Mouse (Mus musculus) adrenal gland, postnatal 36 days (tissue): ENCODE data around the gene Kpna3. TPM values are rescaled to one million over a fixed set of nuclear protein-coding genes. Genes with fewer than 3 reads are reported as not detected.

Source experiments
- DNase-seq, 2 experiments: peaks; one replicate each; pipeline ENCODE4 v3.0.0; 2021; ENCODE audit warnings: mixed read lengths in 1 of 2
- total RNA-seq, 2 experiments: library from RNA; stranded (reverse); gene quantifications; 2 replicates each; pipeline ENCODE4 v1.2.3; 2021

Gene Kpna3
- total RNA-seq, 2 experiments from 2014 or later: 32.4 to 36.8 TPM

DNA sequence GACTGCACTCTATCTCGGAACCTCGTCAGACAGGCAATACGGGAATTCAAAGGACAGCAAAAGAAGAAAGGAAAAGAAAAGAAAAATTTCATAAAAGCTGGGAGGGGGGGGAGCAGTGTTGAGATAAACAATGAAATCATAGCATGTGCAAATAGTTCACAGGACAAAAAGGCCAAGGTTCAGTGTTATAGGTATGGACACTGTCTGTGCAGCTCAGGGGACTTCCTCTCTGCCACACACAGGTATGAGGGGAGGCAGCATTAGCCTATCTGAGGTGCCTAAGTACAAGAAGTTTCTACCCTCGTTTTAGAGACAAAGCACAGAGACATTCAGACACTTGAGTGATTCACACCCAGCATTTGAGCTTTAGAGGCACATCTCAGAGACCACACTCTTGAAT is 118.5 kb downstream of the Kpna3 start:
- no peak for DNase-seq

- DNase-seq: peak; percentile 25 to 64
These were observed 118.9 kb downstream of the Kpna3 start for GRCm38 (mm10) chr14:61320765-61321164.

DNA sequence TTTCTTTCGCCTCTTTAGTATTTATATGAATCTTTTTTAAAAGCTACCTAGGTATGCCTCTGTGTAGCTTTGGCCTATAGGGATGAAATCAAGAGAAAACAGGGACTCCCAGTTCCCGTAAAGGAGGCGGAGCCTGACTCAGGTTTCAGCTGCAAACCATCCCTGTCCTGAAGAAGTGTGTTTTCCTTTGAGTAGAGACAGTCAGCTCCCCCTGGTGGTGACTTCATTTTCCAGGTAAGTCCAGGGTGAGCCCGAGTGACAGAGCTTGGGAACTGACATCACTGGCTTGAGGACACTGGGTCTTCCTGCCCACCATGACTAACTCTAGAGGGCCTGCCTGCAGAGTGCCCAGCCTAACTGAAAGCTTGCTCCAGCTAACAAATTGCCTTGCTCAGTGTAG is 122.8 kb downstream of the Kpna3 start:
- peak; percentile 50 to 69 for DNase-seq

Other genes with a start within 250 kb of the Kpna3 start
- 1 to 10 TPM in 1 of 2 experiments, under 1 TPM in 1; 0.73 to 1.9 TPM for gene Sgcg, start 181.4 kb downstream of the Kpna3 start, total RNA-seq
- 1 to 10 TPM in 1 of 2 experiments, under 1 TPM in 1; 0.49 to 2.1 TPM for gene Arl11, start 130.1 kb downstream of the Kpna3 start, total RNA-seq
- 1 to 10 TPM; 2.3 to 4.0 TPM for gene Ebpl, start 79.4 kb downstream of the Kpna3 start, total RNA-seq
- 10 to 100 TPM; 18.7 to 23.8 TPM for gene Spryd7, start 117.0 kb upstream of the Kpna3 start, total RNA-seq
- 1 to 10 TPM; 5.3 to 7.0 TPM for gene Trim13, start 158.4 kb upstream of the Kpna3 start, total RNA-seq
- under 1 TPM; 0.17 to 0.20 TPM for gene Kcnrg, start 167.6 kb upstream of the Kpna3 start, total RNA-seq